Mouse (Mus musculus) WW6 (cell line): Measurements from ENCODE around the gene Gm28102.
"Not testable (repeated sequence)": the region's sequence is repeated elsewhere in the genome, so short reads cannot be mapped to it uniquely, and the experiment has no call there.

ENCODE experiments used
- DNase-seq: peaks from one replicate; pipeline ENCODE4 v3.0.0-alpha.2; 2013; ENCODE audit warnings: low read depth, low spot score

Gene Gm28102

DNA sequence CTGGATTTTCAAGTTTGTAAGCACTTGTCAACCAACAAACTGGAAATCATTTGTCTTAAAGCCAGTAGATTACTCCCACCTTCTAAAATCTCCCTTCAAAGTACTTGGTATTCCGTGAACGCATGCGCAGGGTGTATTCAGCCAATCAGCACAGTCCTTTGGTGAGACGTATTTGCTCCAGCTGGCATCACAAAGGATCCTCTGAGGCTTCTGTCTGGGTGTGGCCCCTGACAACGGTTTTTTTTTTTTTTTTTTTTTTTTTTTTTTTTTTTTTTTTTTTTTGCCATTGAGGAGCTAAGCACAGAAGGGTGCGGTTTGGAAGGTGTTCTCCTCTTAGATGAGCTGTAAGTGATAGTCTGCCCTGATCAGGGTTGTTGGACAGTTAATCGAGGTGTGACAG lies at the start of gene Gm28102:
Gene Gm28102, plus strand, starts transcription at position 301 of the 400 bp plus-strand sequence.
- not testable (repeated sequence) for DNase-seq
